Mouse (Mus musculus): ENCODE data around the gene Exoc3l4.

DNA sequence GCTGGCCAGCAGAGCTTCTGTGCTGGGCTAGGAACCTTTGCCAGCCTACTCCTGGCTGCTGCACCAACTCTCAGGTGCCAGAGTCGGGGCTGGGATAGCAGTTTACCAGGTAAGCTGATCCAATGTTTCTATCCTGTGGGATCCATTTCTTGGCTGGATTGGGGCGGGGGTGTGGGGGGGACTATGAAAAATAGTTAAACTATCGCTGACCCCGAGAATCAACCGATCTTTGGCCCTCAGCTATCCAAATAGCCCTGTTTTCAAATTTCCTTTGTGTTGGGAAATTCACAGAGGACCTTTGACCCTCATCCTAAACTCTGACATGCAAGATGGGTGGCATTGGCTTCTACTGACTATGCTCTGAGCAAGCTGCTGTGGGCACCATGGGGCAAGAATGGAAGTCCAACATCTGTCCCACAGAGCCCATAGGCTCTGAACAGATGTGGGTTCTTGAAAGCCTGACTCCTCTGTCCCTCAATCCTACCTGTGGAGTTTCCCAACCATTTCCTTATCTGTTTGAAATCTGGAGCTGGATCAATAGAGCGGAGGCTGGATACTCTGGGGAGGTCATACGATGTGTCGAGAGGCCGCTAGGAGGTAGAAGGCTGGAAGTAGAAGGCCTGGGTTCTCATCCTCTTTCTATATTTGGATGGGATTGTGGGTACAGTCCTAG is 24.0 kb downstream of the Exoc3l4 start:
- TF ChIP-seq CTCF (IDR thresholded peaks at IDR 0.05; ENCODE audit: low read depth, low read length) (no peak), POLR2A (IDR thresholded peaks at IDR 0.05; ENCODE audit: insufficient read depth, low read length) (no peak), EP300 (IDR thresholded peaks at IDR 0.05; ENCODE audit: insufficient read depth, low read depth, low read length) (no peak)
